Mouse (Mus musculus) embryonic facial prominence, embryonic 12.5 days (tissue): Measurements from ENCODE around the gene Fmo2. TPM values are rescaled to one million over a fixed set of nuclear protein-coding genes. Genes with fewer than 3 reads are reported as not detected.

Source experiments
- ATAC-seq: fragments of 200-750 bp; cut with Nextera tagmentation; 2 replicates; pipeline ENCODE4 v1.8.0; 2017; ENCODE audit not compliant: insufficient number of reproducible peaks, insufficient read depth, low FRiP score, low TSS enrichment
- H3K27ac ChIP-seq: fragments of 300-500 bp; sonication (generic); 2 replicates; pipeline ENCODE4 v1.5.1; 2016; ENCODE audit warnings: mild to moderate bottlenecking
- H3K27me3 ChIP-seq: fragments of 300-500 bp; sonication (generic); 2 replicates; pipeline ENCODE4 v1.6.1; 2016; ENCODE audit warnings: mild to moderate bottlenecking, moderate library complexity
- H3K36me3 ChIP-seq: fragments of 300-500 bp; sonication (generic); 2 replicates; pipeline ENCODE4 v1.6.1; 2016; ENCODE audit warnings: mild to moderate bottlenecking
- H3K4me1 ChIP-seq: fragments of 300-500 bp; sonication (generic); 2 replicates; pipeline ENCODE4 v1.6.1; 2016
- H3K4me2 ChIP-seq: fragments of 300-500 bp; sonication (generic); replicated peaks from 2 replicates; pipeline ENCODE4 v1.6.1; 2016; ENCODE audit warnings: mild to moderate bottlenecking, moderate library complexity
- H3K4me3 ChIP-seq: fragments of 300-500 bp; sonication (generic); 2 replicates; pipeline ENCODE4 v1.5.1; 2016; ENCODE audit warnings: mild to moderate bottlenecking
- H3K9ac ChIP-seq: fragments of 300-500 bp; sonication (generic); 2 replicates; pipeline ENCODE4 v1.6.1; 2016; ENCODE audit warnings: mild to moderate bottlenecking, moderate library complexity
- H3K9me3 ChIP-seq: fragments of 300-500 bp; sonication (generic); 2 replicates; pipeline ENCODE4 v1.6.1; 2016; ENCODE audit warnings: mild to moderate bottlenecking, moderate library complexity
- WGBS: fragments of 180-500 bp; shearing (Covaris S2); methylation state at CpG from one replicate; pipeline ENCODE4 v1.1.7; 2016; 5-methylcytosine and 5-hydroxymethylcytosine counted together
- polyA plus RNA-seq: library from polyadenylated mRNA; unstranded; fragments of >200 nt; fragmentation: Nextera tagmentation; extraction: Ambion mirVana; gene quantifications from 2 replicates; pipeline ENCODE4 v1.2.1, GENCODE M21; 2016

The Fmo2 gene
- polyA plus RNA-seq, 1 experiment from 2014 or later, result 0.59 TPM

DNA sequence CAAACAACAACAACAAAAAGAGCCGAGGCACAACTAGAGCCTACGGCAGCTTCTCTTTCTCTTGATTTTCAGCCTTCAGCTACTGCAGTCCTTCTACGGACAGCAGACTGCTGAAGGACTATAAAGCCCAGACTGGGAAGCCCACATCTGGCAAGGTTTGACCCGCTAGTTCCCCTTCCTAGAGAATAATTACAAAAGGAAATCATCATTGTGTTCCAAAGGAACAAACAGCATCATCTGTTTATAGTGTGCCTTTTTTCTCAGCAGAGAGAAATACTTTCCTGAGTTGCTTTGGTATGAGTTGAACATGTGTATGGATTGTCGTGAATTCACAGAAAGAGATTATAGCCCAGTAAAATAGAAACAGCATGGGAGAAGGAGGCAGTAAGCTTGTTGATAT is 64.2 kb downstream of the Fmo2 start:
- ATAC-seq, result no peak
- Histone ChIP-seq H3K9me3 (no peaks in the 10 kb centered on the region), H3K4me2 (no peak overlapping the region), H3K9ac (no peak overlapping the region), H3K4me3 (no peak overlapping the region), H3K27ac (no peak overlapping the region), H3K4me1 (no peaks in the 10 kb centered on the region; the same call in 1 of the 2 replicates), H3K27me3 (no peaks in the 10 kb centered on the region), H3K36me3 (no peaks in the 10 kb centered on the region)
- 63% methylated on average over 5 of the region's 5 CpGs for WGBS

- Histone ChIP-seq H3K27ac (no peak overlapping the region), H3K36me3 (no peaks in the 10 kb centered on the region), H3K4me3 (no peak overlapping the region), H3K4me2 (peak overlapping the region; percentile 5; the same call in 1 of the 2 replicates), H3K27me3 (no peaks in the 10 kb centered on the region), H3K9ac (no peak overlapping the region), H3K9me3 (no peaks in the 10 kb centered on the region), H3K4me1 (no peaks in the 10 kb centered on the region; the same call in 1 of the 2 replicates)
- ATAC-seq, result no peak
- WGBS, result 44% methylated on average over 5 of the region's 5 CpGs
Observed at GRCm38 (mm10) chr1:162832574-162832953, 66.0 kb downstream of the Fmo2 start.

DNA sequence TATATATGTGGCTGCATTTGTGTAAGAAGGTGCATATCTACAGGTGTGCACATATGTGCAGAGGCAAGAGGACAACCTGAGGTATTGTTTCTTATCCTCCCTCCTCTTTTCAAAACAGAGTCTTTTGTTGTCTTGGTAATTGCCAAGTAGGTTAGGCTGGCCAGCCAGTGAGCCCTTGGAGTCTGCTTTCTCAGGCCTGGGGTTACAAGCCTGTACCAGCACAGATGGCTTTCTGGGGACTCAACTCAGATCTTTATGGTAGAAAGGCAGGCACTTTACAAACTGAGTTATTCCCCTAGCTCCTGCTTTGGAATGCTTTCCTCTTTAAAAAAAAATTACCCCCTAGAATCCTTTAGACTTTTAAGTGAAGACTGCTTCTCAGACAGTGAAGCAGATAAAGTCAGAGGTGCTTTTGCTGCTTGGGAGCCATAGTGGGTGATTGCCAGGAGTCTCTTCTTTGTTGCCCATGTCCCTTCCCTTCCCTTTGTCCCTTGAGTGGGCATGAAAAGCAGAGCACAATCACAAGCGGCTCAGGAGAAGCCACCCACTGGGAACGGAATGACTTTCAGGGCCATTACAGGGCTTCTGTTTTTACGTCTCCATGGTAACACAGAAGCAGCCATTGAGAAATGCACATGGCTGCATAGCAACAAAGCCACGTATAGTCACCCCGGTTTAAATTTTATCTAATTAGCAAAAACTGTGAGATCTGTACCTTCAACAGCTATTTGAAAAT is 66.5 kb downstream of the Fmo2 start:
- H3K4me1 ChIP-seq, result no peaks in the 10 kb centered on the region; the same call in 1 of the 2 replicates
- H3K27ac ChIP-seq, result no peak overlapping the region
- peak overlapping the region; percentile 5; the same call in 1 of the 2 replicates for H3K4me2 ChIP-seq
- H3K4me3 ChIP-seq, result no peak overlapping the region
- no peaks in the 10 kb centered on the region for H3K27me3 ChIP-seq
- H3K36me3 ChIP-seq, result no peaks in the 10 kb centered on the region
- peak; percentile 56; the same call in 1 of the 2 replicates for ATAC-seq
- 8% methylated on average over 5 of the region's 5 CpGs for WGBS
- H3K9ac ChIP-seq, result no peak overlapping the region
- H3K9me3 ChIP-seq, result no peaks in the 10 kb centered on the region

Other genes with a start within 250 kb of the Fmo2 start
- gene Myocos, start 240.5 kb downstream of the Fmo2 start, polyA plus RNA-seq, result not detected in 2 replicates
- gene Prrc2c, start 158.2 kb downstream of the Fmo2 start, polyA plus RNA-seq, result 172 and 179 TPM in 2 replicates
- gene Fmo4, start 84.8 kb downstream of the Fmo2 start, polyA plus RNA-seq, result 0.19 and 0.36 TPM in 2 replicates
- gene Fmo1, start 32.1 kb downstream of the Fmo2 start, polyA plus RNA-seq, result 14.8 and 15.3 TPM in 2 replicates
- 0.15 and 0.39 TPM in 2 replicates for gene Fmo6, start 38.8 kb upstream of the Fmo2 start, polyA plus RNA-seq
- gene Fmo3, start 85.8 kb upstream of the Fmo2 start, polyA plus RNA-seq, result not detected in 2 replicates
- not detected in 2 replicates for gene Mroh9, start 186.9 kb upstream of the Fmo2 start, polyA plus RNA-seq